Mouse (Mus musculus): ENCODE data around the gene Nup85.

DNA sequence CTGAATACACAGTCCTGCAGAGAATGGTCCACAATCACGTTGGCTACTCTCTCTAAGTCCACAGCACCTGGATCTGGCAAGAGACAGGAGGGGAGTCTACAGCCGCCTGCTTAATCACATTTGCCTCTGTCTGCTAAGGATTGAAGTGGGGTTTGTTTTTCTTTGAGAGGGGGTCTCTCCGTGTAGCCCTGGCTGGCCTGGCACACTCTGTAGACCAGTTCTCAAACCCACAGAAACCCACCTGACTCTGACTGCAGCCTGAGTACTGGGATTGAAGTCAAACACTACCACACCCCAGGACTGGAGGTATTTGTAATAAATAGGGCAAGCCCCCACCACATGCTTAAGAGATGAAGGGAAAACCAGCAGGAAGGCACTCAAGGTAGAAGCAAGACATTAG is 45.3 kb downstream of the Nup85 start:
- TF ChIP-seq POLR2A (IDR thresholded peaks at IDR 0.05; ENCODE audit: insufficient read depth, low read depth, low read length) (no peak), CTCF (IDR thresholded peaks at IDR 0.05) (no peak), EP300 (IDR thresholded peaks at IDR 0.05; ENCODE audit: insufficient read depth, low read depth, low read length) (no peak)

Data from heart, adult 2 months (tissue).